Mouse (Mus musculus) lung, embryonic 15.5 days (tissue): Measurements from ENCODE around the gene Tsc2. TPM values are rescaled to one million over a fixed set of nuclear protein-coding genes. Genes with fewer than 3 reads are reported as not detected.
"Not testable (repeated sequence)": the region's sequence is repeated elsewhere in the genome, so short reads cannot be mapped to it uniquely, and the experiment has no call there.

Experiments used
- ATAC-seq: fragments of 200-750 bp; cut with Nextera tagmentation; 2 replicates; pipeline ENCODE4 v1.8.0; 2017; ENCODE audit warnings: moderate number of reproducible peaks, borderline replicate concordance; ENCODE audit not compliant: low FRiP score, low TSS enrichment; ENCODE audit errors: extremely low read depth
- H3K27ac ChIP-seq: fragments of 300-500 bp; sonication (generic); 2 replicates; pipeline ENCODE4 v1.5.1; 2015; ENCODE audit warnings: moderate library complexity, mild to moderate bottlenecking, inconsistent platforms
- H3K27me3 ChIP-seq: fragments of 300-500 bp; sonication (generic); 2 replicates; pipeline ENCODE4 v1.6.1; 2015; ENCODE audit warnings: inconsistent platforms
- H3K36me3 ChIP-seq: fragments of 300-500 bp; sonication (generic); 2 replicates; pipeline ENCODE4 v1.6.1; 2015; ENCODE audit warnings: inconsistent platforms
- H3K4me1 ChIP-seq: fragments of 300-500 bp; sonication (generic); 2 replicates; pipeline ENCODE4 v1.6.1; 2015; ENCODE audit warnings: inconsistent platforms
- H3K4me2 ChIP-seq: fragments of 300-500 bp; sonication (generic); 2 replicates; pipeline ENCODE4 v1.6.1; 2015; ENCODE audit warnings: inconsistent platforms, mild to moderate bottlenecking, moderate library complexity
- H3K4me3 ChIP-seq: fragments of 300-500 bp; sonication (generic); 2 replicates; pipeline ENCODE4 v1.5.1; 2015; ENCODE audit warnings: mild to moderate bottlenecking, inconsistent platforms
- H3K9ac ChIP-seq: fragments of 300-500 bp; sonication (generic); 2 replicates; pipeline ENCODE4 v1.6.1; 2015; ENCODE audit warnings: inconsistent platforms
- H3K9me3 ChIP-seq: fragments of 300-500 bp; sonication (generic); 2 replicates; pipeline ENCODE4 v1.6.1; 2016; ENCODE audit warnings: inconsistent platforms
- WGBS: fragments of 180-500 bp; shearing (Covaris S2); methylation state at CpG from one replicate; pipeline ENCODE4 v1.1.7; 2015; 5-methylcytosine and 5-hydroxymethylcytosine counted together
- polyA plus RNA-seq: library from polyadenylated mRNA; unstranded; fragments of >200 nt; fragmentation: Nextera tagmentation; extraction: Ambion mirVana; gene quantifications from 2 replicates; pipeline ENCODE4 v1.2.1, GENCODE M21; 2015

The Tsc2 gene
- polyA plus RNA-seq, 1 experiment from 2014 or later = 53.5 TPM

DNA sequence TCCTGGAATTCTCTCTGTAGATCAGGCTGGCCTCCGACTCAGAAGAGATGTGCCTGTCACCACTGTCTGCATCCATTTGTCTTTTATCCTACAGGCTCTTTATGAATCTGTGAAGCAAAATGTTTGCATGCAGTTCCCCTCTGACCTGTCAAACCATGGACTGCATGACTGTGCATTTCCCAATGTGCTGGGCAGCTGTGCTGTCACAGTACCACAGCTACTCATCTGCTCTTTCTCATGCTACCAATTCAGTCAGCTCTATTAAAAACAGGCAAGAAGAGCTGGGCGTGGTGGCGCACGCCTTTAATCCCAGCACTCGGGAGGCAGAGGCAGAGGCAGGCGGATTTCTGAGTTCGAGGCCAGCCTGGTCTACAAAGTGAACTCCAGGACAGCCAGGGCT is 34.6 kb upstream of the Tsc2 start:
- H3K27ac ChIP-seq, H3K9ac ChIP-seq, H3K27me3 ChIP-seq, ATAC-seq, H3K4me2 ChIP-seq, H3K4me3 ChIP-seq, H3K36me3 ChIP-seq, H3K9me3 ChIP-seq: not testable (repeated sequence)
- WGBS = 68% methylated on average over 7 of the region's 7 CpGs
- peaks cover 27% of the 10 kb centered on the region for H3K4me1 ChIP-seq

DNA sequence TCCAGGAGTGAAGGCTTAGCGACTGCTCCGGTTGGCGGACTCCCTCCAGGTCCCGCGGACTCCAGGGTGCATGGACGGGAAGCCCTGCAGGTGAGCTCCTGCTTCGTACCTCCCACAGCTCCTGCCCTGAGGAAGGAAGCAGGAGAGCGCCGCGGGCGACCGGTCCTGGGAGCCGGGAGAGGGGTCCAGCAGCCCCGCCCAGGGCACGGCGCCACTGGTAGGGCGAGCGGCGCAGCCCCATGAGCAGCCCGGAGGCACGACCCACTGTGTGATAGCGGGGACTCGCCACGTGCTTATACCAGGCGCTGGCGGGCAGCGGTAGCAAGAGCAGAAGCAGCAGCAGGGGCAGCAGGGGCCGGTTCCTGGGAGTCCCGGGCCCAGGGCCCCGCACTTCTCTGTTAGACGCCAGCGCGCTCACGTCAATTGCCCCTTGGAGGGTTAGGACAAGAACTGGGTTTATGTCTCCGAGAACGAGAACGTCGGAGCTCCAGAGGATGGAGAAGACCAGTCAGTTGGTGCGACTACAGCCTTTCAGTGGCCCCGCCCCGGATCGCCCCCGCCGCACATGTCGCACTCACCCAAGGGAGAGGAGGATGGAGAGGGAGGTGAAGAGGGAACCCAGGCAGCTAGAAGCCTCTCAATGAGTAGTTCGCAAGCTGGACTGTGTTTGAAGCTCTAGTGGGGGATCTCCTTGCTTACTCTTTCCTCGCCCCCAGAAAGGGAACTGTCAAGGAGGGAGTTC is 25.8 kb upstream of the Tsc2 start, which contains the start of gene Npw:
Gene Npw, minus strand, starts transcription at position 441 of the 742 bp plus-strand sequence.
- Histone ChIP-seq H3K4me2 (peak within 1 kb of the TSS; percentile 89), H3K36me3 (no peaks in the 10 kb centered on the region), H3K4me3 (peak within 1 kb of the TSS; percentile 45), H3K27me3 (peaks cover 51% of the 10 kb centered on the region), H3K27ac (no peak within 1 kb of the TSS), H3K9ac (peak within 1 kb of the TSS; percentile 39), H3K4me1 (peaks cover 26% of the 10 kb centered on the region), H3K9me3 (no peaks in the 10 kb centered on the region)
- ATAC-seq = peak; percentile 46; the same call in 1 of the 2 replicates
- WGBS = 3% methylated on average over 47 of the region's 47 CpGs

DNA sequence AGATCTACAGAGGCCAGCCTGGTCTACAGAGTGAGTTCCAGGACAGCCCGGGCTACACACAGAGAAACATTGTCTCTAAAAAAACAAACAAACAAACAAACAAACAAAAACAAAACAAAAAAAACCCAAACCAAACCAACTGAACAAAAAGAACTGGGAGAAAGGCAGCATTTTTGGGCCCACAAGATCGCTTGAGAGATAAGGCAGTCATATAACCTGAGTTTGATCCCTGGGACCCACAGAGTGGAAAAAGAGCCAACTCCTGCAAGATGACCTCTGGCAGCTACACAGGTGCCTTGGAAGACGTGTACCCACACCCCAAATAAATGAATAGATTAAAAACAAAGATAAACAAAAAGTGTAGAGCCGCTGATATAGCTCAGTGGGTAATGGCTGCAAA is 22.5 kb upstream of the Tsc2 start:
- Histone ChIP-seq H3K36me3 (no peaks in the 10 kb centered on the region), H3K9me3 (no peaks in the 10 kb centered on the region), H3K4me3 (no peak overlapping the region), H3K4me2 (no peak overlapping the region), H3K27me3 (peaks cover 39% of the 10 kb centered on the region), H3K9ac (no peak overlapping the region), H3K4me1 (peaks cover 31% of the 10 kb centered on the region), H3K27ac (no peak overlapping the region)
- 50% methylated on average over 4 of the region's 4 CpGs for whole genome bisulfite sequencing
- ATAC-seq = no peak

DNA sequence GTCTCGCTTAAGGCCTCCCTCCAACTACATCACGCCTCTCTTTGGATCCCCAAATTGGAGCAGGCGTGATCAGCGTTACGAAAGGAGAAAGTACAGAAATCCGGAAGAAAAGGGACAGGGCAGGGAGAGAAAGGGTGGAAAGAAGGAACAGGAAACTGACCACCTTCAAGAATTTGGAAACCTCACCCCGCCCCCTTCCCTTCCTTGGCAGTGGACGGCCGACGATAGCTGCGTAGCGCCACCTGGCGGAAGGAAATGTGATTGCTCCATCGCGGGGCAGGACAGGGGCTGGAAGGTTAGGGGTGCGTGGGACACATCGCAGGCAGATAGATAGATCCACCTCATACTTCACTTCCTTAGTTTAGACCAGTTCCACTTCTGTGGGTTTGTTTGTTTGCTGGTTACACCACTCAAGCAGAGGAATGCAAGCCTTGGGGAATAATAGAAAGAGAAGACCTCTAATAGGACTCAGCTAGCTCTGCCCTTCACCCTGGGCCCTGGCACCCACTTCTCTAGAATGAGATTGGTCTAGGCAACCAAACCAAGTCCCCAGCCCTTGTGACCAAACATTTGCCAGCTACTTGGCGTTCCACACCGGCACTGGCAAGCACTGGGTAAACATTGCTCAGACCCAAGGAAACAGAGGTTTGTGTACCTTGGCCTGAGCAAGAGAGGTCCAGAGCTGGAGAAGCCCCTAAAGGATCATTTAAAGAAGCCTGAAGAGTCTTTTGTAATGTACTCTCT is 21.7 kb upstream of the Tsc2 start:
- peaks cover 32% of the 10 kb centered on the region for H3K27me3 ChIP-seq
- 4% methylated on average over 19 of the region's 19 CpGs for WGBS
- no peaks in the 10 kb centered on the region for H3K36me3 ChIP-seq
- H3K27ac ChIP-seq = peak overlapping the region; percentile 90
- H3K4me1 ChIP-seq = peaks cover 37% of the 10 kb centered on the region
- H3K4me3 ChIP-seq = peak overlapping the region; percentile 35
- peak overlapping the region; percentile 66 for H3K4me2 ChIP-seq
- peak; percentile 50 for ATAC-seq
- no peaks in the 10 kb centered on the region for H3K9me3 ChIP-seq
- H3K9ac ChIP-seq = peak overlapping the region; percentile 50

DNA sequence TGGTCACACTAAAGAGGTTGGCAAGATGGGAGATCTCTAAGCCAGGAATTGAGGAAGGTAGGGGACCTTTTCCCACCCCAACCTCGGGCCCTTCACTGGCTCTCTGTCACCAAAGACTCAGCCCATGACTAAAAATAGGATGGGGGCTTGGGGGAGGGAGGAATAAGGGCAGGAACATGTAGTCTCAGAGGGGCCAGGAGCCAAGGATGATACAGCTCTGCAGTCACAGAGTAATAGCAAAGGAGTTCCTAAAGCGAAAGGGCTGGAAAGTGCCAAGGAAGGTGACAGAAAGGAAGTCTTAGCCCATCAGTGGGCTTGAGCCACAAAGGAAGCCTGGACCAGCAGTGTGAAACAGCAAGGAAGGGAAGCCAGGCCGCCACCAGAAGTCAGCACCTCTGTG is 19.4 kb upstream of the Tsc2 start:
- Histone ChIP-seq H3K4me2 (no peak overlapping the region), H3K36me3 (no peaks in the 10 kb centered on the region), H3K9me3 (no peaks in the 10 kb centered on the region), H3K4me1 (peaks cover 39% of the 10 kb centered on the region), H3K27ac (no peak overlapping the region), H3K4me3 (no peak overlapping the region), H3K27me3 (peaks cover 9% of the 10 kb centered on the region), H3K9ac (no peak overlapping the region)
- WGBS = 72% methylated on average over 3 of the region's 3 CpGs
- ATAC-seq = no peak

DNA sequence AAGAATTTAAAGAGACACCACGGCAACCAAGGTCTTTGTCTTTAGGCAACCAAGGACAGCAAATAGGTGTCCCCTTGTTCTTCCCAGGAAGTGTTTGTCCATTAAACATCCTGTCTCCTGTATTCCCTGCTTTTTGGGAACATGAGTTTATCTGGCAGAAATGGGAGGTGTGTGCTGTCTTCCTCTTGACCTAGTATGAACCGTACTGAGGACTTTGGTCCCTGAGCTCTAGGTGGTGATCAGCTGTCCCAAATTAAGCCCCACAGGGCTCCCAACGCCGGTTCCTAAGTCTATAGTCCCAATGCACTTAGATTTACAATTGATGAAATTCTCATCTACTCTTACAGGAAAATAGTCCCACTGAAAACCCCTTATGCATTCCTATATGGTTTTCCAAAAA is 18.3 kb upstream of the Tsc2 start:
- no peak for ATAC-seq
- Histone ChIP-seq H3K36me3 (no peaks in the 10 kb centered on the region), H3K4me3 (no peak overlapping the region), H3K4me1 (peaks cover 42% of the 10 kb centered on the region), H3K27me3 (0 out of 2 replicates have a peak, but pooled peaks cover under 1% of the 10 kb centered on the region), H3K9me3 (no peaks in the 10 kb centered on the region), H3K4me2 (peak overlapping the region; percentile 98), H3K9ac (peak overlapping the region; percentile 90; the same call in 1 of the 2 replicates), H3K27ac (0 out of 2 replicates have a peak overlapping the region, but pooled peaks have one; percentile 76)
- 75% methylated on average over 4 of the region's 4 CpGs for WGBS

DNA sequence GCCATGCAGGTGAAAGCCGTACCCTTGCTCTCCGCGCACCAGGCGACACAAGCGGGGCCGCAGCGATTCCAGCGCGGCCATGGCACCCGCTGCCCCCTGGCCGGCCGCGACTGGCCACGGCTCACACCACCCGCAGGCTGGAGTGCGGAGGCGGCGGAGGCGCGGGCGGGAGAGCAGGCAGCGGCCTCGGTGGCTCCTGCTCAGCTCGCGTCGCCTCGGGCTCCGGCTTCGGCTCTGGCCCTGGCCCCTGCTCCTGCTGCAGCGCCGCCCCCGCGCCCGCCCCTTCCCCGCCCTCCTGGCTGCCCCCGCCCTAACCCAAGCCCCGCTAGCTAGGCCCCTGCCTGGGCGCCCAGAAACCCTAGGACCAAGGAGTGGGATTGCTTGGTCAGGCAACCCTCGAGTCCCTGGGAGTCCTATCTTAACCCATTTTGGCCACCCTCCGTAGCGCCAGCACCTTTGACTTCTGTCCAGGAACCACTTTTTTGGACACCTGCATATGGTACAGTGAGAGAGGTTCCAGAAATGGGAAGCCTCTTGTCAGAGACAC is 17.7 kb upstream of the Tsc2 start, which contains the start of gene Slc9a3r2:
Gene Slc9a3r2, minus strand, starts transcription at position 258 of the 547 bp plus-strand sequence.
- H3K4me3 ChIP-seq = peak within 1 kb of the TSS; percentile 88
- H3K36me3 ChIP-seq = no peaks in the 10 kb centered on the region
- H3K4me2 ChIP-seq = peak within 1 kb of the TSS; percentile 98
- WGBS = under 1% methylated on average over 35 of the region's 41 CpGs
- peak within 1 kb of the TSS; percentile 76 for H3K27ac ChIP-seq
- H3K9ac ChIP-seq = peak within 1 kb of the TSS; percentile 90
- ATAC-seq = peak; percentile 76
- peaks cover 48% of the 10 kb centered on the region for H3K4me1 ChIP-seq
- H3K9me3 ChIP-seq = no peaks in the 10 kb centered on the region
- no peaks in the 10 kb centered on the region for H3K27me3 ChIP-seq

DNA sequence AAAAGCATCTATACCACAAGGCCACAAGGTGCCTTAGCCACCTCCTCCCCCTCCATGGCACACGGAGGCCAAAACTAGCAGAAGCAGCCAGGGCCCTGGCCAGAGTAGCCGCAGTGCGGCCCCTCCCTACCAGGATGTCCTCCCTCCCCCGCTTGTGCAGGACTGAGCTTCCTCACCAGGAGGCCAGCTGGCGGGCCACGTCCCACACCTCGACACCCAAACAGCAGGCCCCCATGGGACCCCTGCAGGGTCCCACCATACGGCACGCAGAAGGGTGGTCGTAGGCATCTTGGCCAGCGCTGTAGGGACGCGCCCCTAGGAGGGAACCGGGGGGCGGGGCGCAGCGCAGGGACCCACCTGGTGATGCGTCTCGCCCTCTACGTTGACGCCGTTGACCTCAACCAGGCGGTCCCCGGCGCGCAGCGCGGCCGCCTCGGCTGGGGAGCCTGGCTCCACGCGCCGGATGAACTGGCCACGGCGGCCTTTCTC is 17.2 kb upstream of the Tsc2 start:
- Histone ChIP-seq H3K36me3 (no peaks in the 10 kb centered on the region), H3K9ac (peak overlapping the region; percentile 90), H3K9me3 (no peaks in the 10 kb centered on the region), H3K4me1 (peaks cover 51% of the 10 kb centered on the region), H3K27me3 (no peaks in the 10 kb centered on the region), H3K4me3 (peak overlapping the region; percentile 88), H3K4me2 (peak overlapping the region; percentile 98), H3K27ac (peak overlapping the region; percentile 76)
- under 1% methylated on average over 35 of the region's 35 CpGs for WGBS
- ATAC-seq = peak; percentile 29; the same call in 1 of the 2 replicates

DNA sequence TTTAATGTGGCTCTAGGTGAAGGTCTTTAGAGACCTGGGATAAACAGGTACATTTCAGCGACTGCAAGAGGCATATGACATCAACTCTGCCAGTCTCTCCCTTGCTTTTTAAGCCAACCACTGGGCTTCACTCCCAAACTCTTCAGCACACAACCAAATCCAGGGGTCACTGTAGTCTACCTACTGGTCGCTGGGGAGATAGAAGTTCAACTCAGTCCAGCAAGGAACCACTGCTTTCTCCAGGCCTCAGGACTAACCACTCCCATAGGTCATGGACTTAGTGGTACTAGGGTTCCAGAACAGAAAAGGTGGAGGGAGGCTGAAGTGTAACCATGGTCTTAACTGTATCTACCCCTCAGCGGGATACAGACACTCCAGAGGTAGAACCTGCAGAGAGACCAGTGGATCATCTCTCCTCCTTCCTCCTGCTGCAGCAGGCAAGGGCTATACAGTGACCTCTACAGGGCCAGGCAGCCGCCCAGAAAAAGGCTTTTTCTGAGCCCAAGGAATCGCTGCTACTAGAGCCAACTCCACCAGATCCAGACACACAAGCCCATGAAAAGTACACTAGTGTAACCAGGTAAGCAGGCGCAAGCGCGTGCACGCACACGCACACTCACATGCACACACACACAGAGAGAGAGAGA is 16.4 kb upstream of the Tsc2 start:
- no peak for ATAC-seq
- H3K4me1 ChIP-seq = peaks cover 51% of the 10 kb centered on the region

DNA sequence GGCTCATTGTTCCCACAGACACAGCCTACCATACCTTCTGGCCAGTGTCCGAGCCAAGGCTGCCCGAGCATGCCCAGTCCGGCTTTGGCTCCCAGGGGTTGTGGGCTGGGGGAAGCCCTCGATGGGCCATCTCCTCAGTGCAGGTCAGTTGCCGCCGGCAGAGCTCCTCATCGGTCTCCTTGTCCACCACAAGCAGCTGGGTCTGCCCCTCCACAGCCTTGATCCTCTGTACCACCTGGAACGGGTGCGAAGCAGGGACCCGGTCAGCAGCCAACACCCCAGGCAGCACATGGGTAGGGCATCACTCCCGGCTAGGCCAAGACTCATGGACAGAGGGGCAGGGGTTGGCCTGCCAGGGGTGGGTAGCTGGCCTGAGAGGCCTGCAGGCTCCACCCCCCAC is 15.1 kb upstream of the Tsc2 start:
- H3K27ac ChIP-seq = peak overlapping the region; percentile 91
- no peak for ATAC-seq
- peak overlapping the region; percentile 16; the same call in 1 of the 2 replicates for H3K4me3 ChIP-seq
- no peaks in the 10 kb centered on the region for H3K9me3 ChIP-seq
- WGBS = 73% methylated on average over 11 of the region's 11 CpGs
- H3K9ac ChIP-seq = no peak overlapping the region
- peak overlapping the region; percentile 98 for H3K4me2 ChIP-seq
- peaks cover 54% of the 10 kb centered on the region for H3K4me1 ChIP-seq
- H3K27me3 ChIP-seq = no peaks in the 10 kb centered on the region
- H3K36me3 ChIP-seq = no peaks in the 10 kb centered on the region; the same call in 1 of the 2 replicates

More for the DNA sequence above, 16.4 kb upstream of the Tsc2 start:
- Histone ChIP-seq H3K4me3 (peak overlapping the region; percentile 88), H3K27me3 (no peaks in the 10 kb centered on the region), H3K27ac (peak overlapping the region; percentile 76; the same call in 1 of the 2 replicates), H3K9me3 (no peaks in the 10 kb centered on the region), H3K4me2 (peak overlapping the region; percentile 98), H3K9ac (peak overlapping the region; percentile 90; the same call in 1 of the 2 replicates), H3K36me3 (no peaks in the 10 kb centered on the region)
- 66% methylated on average over 10 of the region's 10 CpGs for WGBS

DNA sequence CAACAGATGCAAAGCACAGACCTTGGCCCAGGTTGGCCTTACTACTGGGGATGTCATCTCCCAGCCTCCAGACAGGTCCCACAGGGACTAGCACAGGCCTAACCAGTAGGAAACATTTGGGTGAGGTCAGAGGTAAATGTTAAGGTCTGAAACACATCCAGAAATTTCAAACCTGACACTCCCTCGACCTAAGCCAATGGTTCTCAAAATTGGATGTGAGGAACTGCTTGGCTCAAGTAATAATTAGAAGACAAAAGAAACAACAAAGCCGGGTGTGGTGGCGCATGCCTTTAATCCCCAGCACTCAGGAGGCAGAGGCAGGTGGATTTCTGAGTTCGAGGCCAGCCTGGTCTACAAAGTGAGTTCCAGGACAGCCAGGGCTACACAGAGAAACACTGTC is 14.0 kb upstream of the Tsc2 start:
- Histone ChIP-seq H3K4me2 (no peak overlapping the region), H3K36me3 (peaks cover 6% of the 10 kb centered on the region; the same call in 1 of the 2 replicates), H3K9me3 (no peaks in the 10 kb centered on the region), H3K9ac (no peak overlapping the region), H3K4me1 (peaks cover 54% of the 10 kb centered on the region), H3K27ac (peak overlapping the region; percentile 91), H3K4me3 (no peak overlapping the region), H3K27me3 (no peaks in the 10 kb centered on the region)
- no peak for ATAC-seq
- WGBS = 80% methylated on average over 4 of the region's 4 CpGs
